Mouse (Mus musculus) bone marrow, adult 2 months (tissue): ENCODE results near the gene Tmcc3. TPM values are rescaled to one million over a fixed set of nuclear protein-coding genes. Genes with fewer than 3 reads are reported as not detected.
"Not testable (repeated sequence)": the region's sequence is repeated elsewhere in the genome, so short reads cannot be mapped to it uniquely, and the experiment has no call there.

Source experiments
- H3K27ac ChIP-seq: fragments of 200-500 bp; 2 replicates; pipeline ENCODE4 v1.5.1; 2012; ENCODE audit warnings: low read depth, mild to moderate bottlenecking, control low read depth, inconsistent platforms, low read length; ENCODE audit not compliant: control insufficient read depth, poor library complexity, insufficient read depth
- H3K4me1 ChIP-seq: fragments of 200-500 bp; 2 replicates; pipeline ENCODE4 v1.6.1; 2011; ENCODE audit warnings: low read length; ENCODE audit not compliant: control insufficient read depth, insufficient read depth
- H3K4me3 ChIP-seq: fragments of 200-500 bp; replicated peaks from 2 replicates; pipeline ENCODE3; 2011; ENCODE audit warnings: mild to moderate bottlenecking, low read depth, low read length, control low read depth; ENCODE audit not compliant: control insufficient read depth
- CTCF ChIP-seq: fragments of 200-500 bp; IDR thresholded peaks from 2 replicates; pipeline ENCODE4 v1.5.1; 2011; ENCODE audit warnings: low read length, control low read depth; ENCODE audit not compliant: control insufficient read depth, insufficient read depth
- POLR2A ChIP-seq: fragments of 200-500 bp; IDR thresholded peaks from 2 replicates; pipeline ENCODE4 v1.6.1; 2011; ENCODE audit warnings: low read depth, mild to moderate bottlenecking, control low read depth, low read length, borderline replicate concordance; ENCODE audit not compliant: control insufficient read depth
- WGBS: fragments of 180-500 bp; shearing (Covaris S2); methylation state at CpG from one replicate; pipeline ENCODE4 v1.1.7; 2018; 5-methylcytosine and 5-hydroxymethylcytosine counted together
- polyA plus RNA-seq: library from polyadenylated mRNA; stranded (reverse); fragments of >200 nt; gene quantifications from 2 replicates; pipeline ENCODE4 v1.2.4, GENCODE M21; 2011; ENCODE audit warnings: low replicate concordance; ENCODE audit not compliant: missing spikeins, insufficient read depth, insufficient read length

Tmcc3 gene
- polyA plus RNA-seq, 1 experiment, result 5.9 TPM

DNA sequence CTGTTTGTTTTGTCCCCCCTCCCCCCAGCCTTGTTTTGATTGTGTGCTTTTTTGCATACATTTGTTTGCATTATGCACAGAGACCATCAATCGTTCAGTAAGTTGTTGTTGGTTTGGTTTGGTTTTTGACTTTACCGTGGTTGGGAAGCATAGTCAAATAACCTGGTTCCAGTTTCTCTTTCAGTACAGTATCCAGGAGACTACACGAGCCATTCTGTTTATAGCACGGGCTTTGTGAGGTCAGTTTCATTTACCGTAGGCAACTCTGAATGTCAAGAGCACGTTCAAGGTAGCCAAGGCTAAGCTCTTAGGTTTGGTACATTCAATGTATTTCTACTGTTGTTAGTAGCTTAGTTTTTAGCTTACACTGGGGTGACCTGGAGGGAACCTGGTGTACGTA lies 214.0 kb downstream of the Tmcc3 start:
- TF ChIP-seq POLR2A (no peak), CTCF (no peak)
- 59% methylated on average over 7 of the region's 7 CpGs for WGBS
- Histone ChIP-seq H3K4me1 (no peaks in the 10 kb centered on the region; the same call in 1 of the 2 replicates), H3K27ac (no peak overlapping the region), H3K4me3 (no peak overlapping the region)

- no peak overlapping the region for H3K4me3 ChIP-seq
- WGBS, result 90% methylated on average over 8 of the region's 8 CpGs
- H3K27ac ChIP-seq, result no peak overlapping the region
- TF ChIP-seq POLR2A (no peak), CTCF (no peak)
- H3K4me1 ChIP-seq, result no peaks in the 10 kb centered on the region; the same call in 1 of the 2 replicates
These were observed 215.1 kb downstream of the Tmcc3 start for GRCm38 (mm10) chr10:94526834-94527233.

DNA sequence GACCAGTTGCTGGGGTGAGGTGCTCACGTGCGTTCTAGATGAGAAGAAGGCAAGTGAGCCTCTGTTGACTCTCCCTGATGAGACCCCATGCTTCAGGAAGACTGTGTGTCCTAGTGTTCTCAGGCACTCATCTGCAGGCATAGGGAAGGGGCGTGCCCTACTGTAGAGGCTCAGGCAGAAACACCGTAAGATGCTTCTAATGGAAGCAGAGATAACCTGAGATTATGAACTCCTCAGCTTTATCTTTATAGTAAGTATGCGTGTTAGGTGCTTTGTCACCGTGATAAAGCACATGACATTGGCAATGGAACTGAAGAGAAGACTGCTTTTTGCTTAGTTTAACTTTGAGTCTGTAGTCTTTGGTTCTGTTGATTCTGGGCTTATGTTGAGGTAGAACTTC lies 215.5 kb downstream of the Tmcc3 start:
- H3K4me3 ChIP-seq, result no peak overlapping the region
- no peaks in the 10 kb centered on the region; the same call in 1 of the 2 replicates for H3K4me1 ChIP-seq
- WGBS, result 65% methylated on average over 6 of the region's 6 CpGs
- no peak for TF ChIP-seq CTCF
- TF ChIP-seq POLR2A, result no peak
- no peak overlapping the region for H3K27ac ChIP-seq

GRCm38 (mm10) chr10:94530079-94530478 lies 218.3 kb downstream of the Tmcc3 start:
- WGBS, result 80% methylated on average over 2 of the region's 2 CpGs
- H3K4me1 ChIP-seq, result no peaks in the 10 kb centered on the region; the same call in 1 of the 2 replicates
- TF ChIP-seq CTCF, result no peak
- no peak for TF ChIP-seq POLR2A

GRCm38 (mm10) chr10:94531482-94531881 lies 219.7 kb downstream of the Tmcc3 start:
- Histone ChIP-seq H3K27ac (no peak overlapping the region), H3K4me1 (no peaks in the 10 kb centered on the region; the same call in 1 of the 2 replicates), H3K4me3 (no peak overlapping the region)
- TF ChIP-seq POLR2A (no peak), CTCF (no peak)

More at GRCm38 (mm10) chr10:94530079-94530478, 218.3 kb downstream of the Tmcc3 start:
- Histone ChIP-seq H3K4me3 (no peak overlapping the region), H3K27ac (no peak overlapping the region)

GRCm38 (mm10) chr10:94533081-94533724 lies 221.5 kb downstream of the Tmcc3 start:
- TF ChIP-seq POLR2A (no peak), CTCF (no peak)
- H3K27ac ChIP-seq, result no peak overlapping the region
- H3K4me1 ChIP-seq, result no peaks in the 10 kb centered on the region
- 74% methylated on average over 6 of the region's 6 CpGs for WGBS
- H3K4me3 ChIP-seq, result no peak overlapping the region

GRCm38 (mm10) chr10:94538623-94539022 lies 226.9 kb downstream of the Tmcc3 start:
- not testable (repeated sequence) for H3K4me3 ChIP-seq, H3K27ac ChIP-seq, H3K4me1 ChIP-seq
- 74% methylated on average over 2 of the region's 2 CpGs for WGBS

DNA sequence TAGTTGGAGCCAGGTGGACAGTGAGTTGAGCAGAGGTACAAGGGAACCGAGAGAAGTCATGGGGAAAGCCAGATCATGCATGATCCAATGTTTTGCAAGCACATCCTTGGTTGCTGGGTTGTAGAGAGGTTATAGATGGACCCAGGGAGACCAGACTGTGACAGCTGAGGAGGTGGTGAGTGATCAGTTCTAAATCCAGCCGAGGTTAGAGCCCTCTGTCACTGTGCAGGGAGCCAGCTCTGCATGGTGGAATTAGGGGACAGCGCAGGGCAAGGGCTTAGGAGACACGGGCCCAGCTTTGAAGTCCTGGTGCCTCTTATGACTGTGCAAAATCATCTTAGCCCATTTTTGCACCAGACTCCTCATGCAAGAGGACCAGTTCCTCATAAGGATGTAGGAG lies 228.5 kb downstream of the Tmcc3 start:
- Histone ChIP-seq H3K4me1 (no peaks in the 10 kb centered on the region), H3K4me3 (no peak overlapping the region), H3K27ac (no peak overlapping the region)
- 72% methylated on average over 4 of the region's 4 CpGs for WGBS
- TF ChIP-seq CTCF (no peak), POLR2A (no peak)

DNA sequence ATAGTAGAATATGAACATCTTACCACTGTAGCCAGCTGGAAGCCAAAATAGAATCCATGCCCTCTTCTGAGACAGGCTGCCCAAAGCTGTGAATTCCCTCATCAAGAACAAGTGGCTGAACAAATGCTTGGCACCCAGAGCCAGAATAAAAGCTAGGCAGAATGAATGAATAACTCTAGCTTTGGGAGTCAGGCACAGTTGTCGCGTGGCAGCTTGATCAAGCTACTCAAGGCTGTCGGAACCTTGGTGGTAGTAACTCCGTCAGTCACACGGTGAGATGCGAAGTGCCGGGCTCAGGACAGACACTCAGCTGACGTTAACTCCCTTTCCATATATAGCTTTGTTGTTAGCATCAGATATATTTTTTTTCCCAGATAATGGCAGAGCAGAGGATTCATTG lies 232.2 kb downstream of the Tmcc3 start:
- Histone ChIP-seq H3K4me1 (no peaks in the 10 kb centered on the region), H3K4me3 (no peak overlapping the region), H3K27ac (no peak overlapping the region)
- TF ChIP-seq CTCF (no peak), POLR2A (no peak)
- WGBS, result 82% methylated on average over 8 of the region's 8 CpGs
